Mouse (Mus musculus) megakaryocyte, embryonic 14.5 days (primary cell): Measurements from ENCODE around the gene Kmt5c. TPM values are rescaled to one million over a fixed set of nuclear protein-coding genes. Genes with fewer than 3 reads are reported as not detected.
A peak's percentile ranks its signal among the peaks of the same experiment; 100 is the strongest.

ENCODE experiments used
- H3K27me3 ChIP-seq: replicated peaks from 2 replicates; pipeline ENCODE3; 2012; ENCODE audit warnings: inconsistent platforms
- H3K36me3 ChIP-seq: replicated peaks from 2 replicates; pipeline ENCODE3; 2012; ENCODE audit warnings: low read length, inconsistent platforms, mixed read lengths
- H3K4me1 ChIP-seq: 2 replicates; pipeline ENCODE4 v1.6.1; 2012; ENCODE audit warnings: inconsistent platforms
- H3K4me3 ChIP-seq: replicated peaks from 2 replicates; pipeline ENCODE3; 2012; ENCODE audit warnings: moderate library complexity, mild to moderate bottlenecking, inconsistent platforms
- H3K9me3 ChIP-seq: 2 replicates; pipeline ENCODE4 v1.6.1; 2012; ENCODE audit warnings: inconsistent platforms
- FLI1 ChIP-seq: IDR thresholded peaks from 2 replicates; pipeline ENCODE4 v1.6.1; 2012; ENCODE audit warnings: low read length, inconsistent platforms, mixed read lengths
- GATA1 ChIP-seq: IDR thresholded peaks from 3 replicates; pipeline ENCODE4 v1.6.1; 2012; ENCODE audit warnings: mixed read lengths, low read length, inconsistent platforms, borderline replicate concordance
- polyA plus RNA-seq: library from polyadenylated mRNA; stranded (reverse); fragments of >175 nt; gene quantifications from 2 replicates; pipeline ENCODE4 v1.2.3, GENCODE M21; 2012; ENCODE audit warnings: low replicate concordance; ENCODE audit not compliant: insufficient read depth

Kmt5c gene
- polyA plus RNA-seq, 1 experiment, result 241 TPM

GRCm38 (mm10) chr7:4723508-4723907 is 16.4 kb upstream of the Kmt5c start:
- Histone ChIP-seq H3K4me1 (peaks cover 27% of the 10 kb centered on the region), H3K9me3 (no peaks in the 10 kb centered on the region), H3K27me3 (no peaks in the 10 kb centered on the region), H3K4me3 (peak overlapping the region; percentile 86), H3K36me3 (no peaks in the 10 kb centered on the region)
- TF ChIP-seq GATA1 (no peak), FLI1 (no peak)

DNA sequence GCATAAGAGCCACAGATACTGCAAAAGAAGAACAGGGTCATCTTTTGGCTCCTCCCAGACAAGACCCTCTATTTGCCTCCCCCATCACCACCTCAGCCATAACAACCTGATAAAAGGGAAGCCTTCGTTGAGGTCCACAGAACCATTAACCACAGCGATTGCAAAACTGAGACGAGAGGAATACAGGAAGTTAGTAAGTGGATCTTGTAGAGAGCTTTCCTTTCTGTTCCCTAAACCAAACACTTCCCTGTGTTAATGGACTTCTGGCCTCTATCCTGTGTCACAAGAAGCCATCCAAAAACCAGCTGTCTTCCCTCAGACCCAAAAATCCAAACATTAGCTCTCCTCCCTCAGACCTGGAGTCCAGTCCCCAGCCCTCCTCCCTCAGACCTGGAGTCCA is 15.6 kb upstream of the Kmt5c start:
- Histone ChIP-seq H3K36me3 (no peaks in the 10 kb centered on the region), H3K4me1 (peaks cover 27% of the 10 kb centered on the region), H3K9me3 (no peaks in the 10 kb centered on the region), H3K27me3 (no peaks in the 10 kb centered on the region), H3K4me3 (peak overlapping the region; percentile 86)
- TF ChIP-seq FLI1, result no peak
- no peak for TF ChIP-seq GATA1

GRCm38 (mm10) chr7:4725169-4725568 is 14.7 kb upstream of the Kmt5c start, which contains the start of gene Tmem150b:
TSS of gene Tmem150b (minus strand) at chr7:4725249.
- H3K36me3 ChIP-seq, result no peaks in the 10 kb centered on the region
- H3K4me3 ChIP-seq, result peak within 1 kb of the TSS; percentile 86
- H3K4me1 ChIP-seq, result peaks cover 24% of the 10 kb centered on the region

GRCm38 (mm10) chr7:4731090-4731489 is 8.8 kb upstream of the Kmt5c start:
- peaks cover 12% of the 10 kb centered on the region for H3K4me1 ChIP-seq
- no peaks in the 10 kb centered on the region for H3K9me3 ChIP-seq
- no peaks in the 10 kb centered on the region for H3K27me3 ChIP-seq
- no peak overlapping the region for H3K4me3 ChIP-seq
- no peaks in the 10 kb centered on the region for H3K36me3 ChIP-seq
- TF ChIP-seq GATA1 (no peak), FLI1 (no peak)

More at GRCm38 (mm10) chr7:4725169-4725568, 14.7 kb upstream of the Kmt5c start, which contains the start of gene Tmem150b:
- no peaks in the 10 kb centered on the region for H3K27me3 ChIP-seq
- TF ChIP-seq FLI1, result no peak
- TF ChIP-seq GATA1, result no peak
- H3K9me3 ChIP-seq, result no peaks in the 10 kb centered on the region

- Histone ChIP-seq H3K36me3 (no peaks in the 10 kb centered on the region), H3K27me3 (no peaks in the 10 kb centered on the region), H3K9me3 (no peaks in the 10 kb centered on the region), H3K4me3 (no peak overlapping the region), H3K4me1 (peaks cover 12% of the 10 kb centered on the region)
- no peak for TF ChIP-seq FLI1
- no peak for TF ChIP-seq GATA1
Measured at GRCm38 (mm10) chr7:4732968-4733392, 6.9 kb upstream of the Kmt5c start.

- Histone ChIP-seq H3K4me3 (peak overlapping the region; percentile 94), H3K4me1 (peaks cover 42% of the 10 kb centered on the region), H3K9me3 (no peaks in the 10 kb centered on the region), H3K27me3 (no peaks in the 10 kb centered on the region), H3K36me3 (peaks cover 30% of the 10 kb centered on the region)
- no peak for TF ChIP-seq GATA1
- TF ChIP-seq FLI1, result no peak
Measured at GRCm38 (mm10) chr7:4739041-4739543, 823 bp upstream of the Kmt5c start.

GRCm38 (mm10) chr7:4740309-4740727 is 403 bp downstream of the Kmt5c start:
- Histone ChIP-seq H3K9me3 (no peaks in the 10 kb centered on the region), H3K27me3 (no peaks in the 10 kb centered on the region), H3K36me3 (peaks cover 42% of the 10 kb centered on the region), H3K4me1 (peaks cover 53% of the 10 kb centered on the region), H3K4me3 (peak overlapping the region; percentile 94)
- TF ChIP-seq GATA1, result no peak
- no peak for TF ChIP-seq FLI1

DNA sequence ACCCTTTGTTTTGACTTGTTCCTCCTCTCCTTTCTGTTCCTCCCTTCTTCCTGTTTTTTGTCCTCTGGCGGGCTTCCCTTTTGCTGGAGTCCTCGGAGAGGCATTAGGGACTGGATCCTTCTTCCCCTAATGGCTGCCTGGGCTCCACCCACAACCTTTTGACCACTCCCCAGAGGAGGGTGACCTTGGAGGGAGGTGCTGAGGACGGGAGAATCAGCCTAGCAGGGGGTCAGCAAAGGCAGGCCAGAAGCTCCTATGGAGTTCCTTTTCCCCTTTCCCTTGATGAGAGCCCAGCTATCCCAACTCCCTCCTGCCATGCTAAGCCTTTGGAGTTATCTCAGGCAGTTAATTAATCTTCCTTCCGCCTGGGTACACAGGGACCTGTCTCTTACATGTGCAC is 1.2 kb downstream of the Kmt5c start:
- no peaks in the 10 kb centered on the region for H3K27me3 ChIP-seq
- H3K9me3 ChIP-seq, result no peaks in the 10 kb centered on the region
- H3K4me1 ChIP-seq, result peaks cover 61% of the 10 kb centered on the region
- peak overlapping the region; percentile 94 for H3K4me3 ChIP-seq
- TF ChIP-seq FLI1 (no peak), GATA1 (no peak)
- H3K36me3 ChIP-seq, result peaks cover 50% of the 10 kb centered on the region

- Histone ChIP-seq H3K27me3 (no peaks in the 10 kb centered on the region), H3K36me3 (peaks cover 58% of the 10 kb centered on the region)
- TF ChIP-seq FLI1 (no peak), GATA1 (no peak)
Measured at GRCm38 (mm10) chr7:4741672-4742481, 2.0 kb downstream of the Kmt5c start.

GRCm38 (mm10) chr7:4742482-4742819 is 2.5 kb downstream of the Kmt5c start:
- TF ChIP-seq FLI1 (no peak), GATA1 (no peak)
- peak overlapping the region; percentile 59 for H3K4me3 ChIP-seq

More at GRCm38 (mm10) chr7:4741672-4742481, 2.0 kb downstream of the Kmt5c start:
- Histone ChIP-seq H3K4me3 (peak overlapping the region; percentile 94), H3K4me1 (peaks cover 68% of the 10 kb centered on the region), H3K9me3 (no peaks in the 10 kb centered on the region)

DNA sequence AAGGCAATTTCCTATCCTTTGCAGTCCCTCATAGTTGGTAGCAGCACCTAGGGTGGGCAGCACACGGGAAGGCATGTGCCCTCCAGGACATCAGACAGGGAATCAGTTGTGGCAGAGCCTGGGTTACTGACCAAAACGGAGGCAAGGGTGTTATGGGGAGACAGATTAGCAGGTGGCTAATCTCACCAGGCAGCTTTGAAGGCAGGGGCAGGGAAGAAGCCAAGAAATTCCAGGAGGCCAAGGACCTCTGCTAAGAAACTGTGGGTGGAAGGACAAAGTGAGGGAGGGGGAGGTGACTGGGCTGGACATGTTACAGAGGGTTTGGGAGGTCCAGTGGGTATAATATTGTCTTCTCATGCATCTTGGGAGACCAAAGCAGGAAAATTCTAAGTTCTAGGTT is 3.4 kb downstream of the Kmt5c start:
- Histone ChIP-seq H3K4me3 (peak overlapping the region; percentile 59), H3K4me1 (peaks cover 83% of the 10 kb centered on the region), H3K36me3 (peaks cover 72% of the 10 kb centered on the region), H3K27me3 (no peaks in the 10 kb centered on the region), H3K9me3 (no peaks in the 10 kb centered on the region)
- no peak for TF ChIP-seq GATA1
- no peak for TF ChIP-seq FLI1

More at GRCm38 (mm10) chr7:4742482-4742819, 2.5 kb downstream of the Kmt5c start:
- no peaks in the 10 kb centered on the region for H3K9me3 ChIP-seq
- H3K27me3 ChIP-seq, result no peaks in the 10 kb centered on the region
- peaks cover 63% of the 10 kb centered on the region for H3K36me3 ChIP-seq
- peaks cover 74% of the 10 kb centered on the region for H3K4me1 ChIP-seq
